Mouse (Mus musculus) lung, postnatal 0 days (tissue): Measurements from ENCODE around the gene Sctr. TPM values are rescaled to one million over a fixed set of nuclear protein-coding genes. Genes with fewer than 3 reads are reported as not detected.

Source experiments
- ATAC-seq: fragments of 200-750 bp; cut with Nextera tagmentation; 2 replicates; pipeline ENCODE4 v1.8.0; 2017; ENCODE audit warnings: moderate library complexity
- DNase-seq: peaks from one replicate; pipeline ENCODE4 v3.0.0-alpha.2; 2016; ENCODE audit warnings: low spot score
- H3K27ac ChIP-seq: fragments of 300-500 bp; sonication (generic); 2 replicates; pipeline ENCODE4 v1.5.1; 2014; ENCODE audit warnings: antibody characterized with exemption, mild to moderate bottlenecking, low read length, mixed read lengths
- H3K27me3 ChIP-seq: fragments of 300-500 bp; sonication (generic); replicated peaks from 2 replicates; pipeline ENCODE4 v1.6.1; 2014; ENCODE audit warnings: low read length, mixed read lengths; ENCODE audit not compliant: insufficient read depth
- H3K36me3 ChIP-seq: fragments of 300-500 bp; sonication (generic); 2 replicates; pipeline ENCODE4 v1.6.1; 2014; ENCODE audit warnings: low read length, mixed read lengths; ENCODE audit not compliant: insufficient read depth
- H3K4me1 ChIP-seq: fragments of 300-500 bp; sonication (generic); 2 replicates; pipeline ENCODE4 v1.6.1; 2014; ENCODE audit warnings: antibody characterized with exemption, low read depth, low read length, mixed read lengths; ENCODE audit not compliant: insufficient read depth
- H3K4me2 ChIP-seq: fragments of 300-500 bp; sonication (generic); replicated peaks from 2 replicates; pipeline ENCODE4 v1.6.1; 2014; ENCODE audit warnings: low read depth, mild to moderate bottlenecking, low read length, moderate library complexity, mixed read lengths
- H3K4me3 ChIP-seq: fragments of 300-500 bp; sonication (generic); 2 replicates; pipeline ENCODE4 v1.5.1; 2014; ENCODE audit warnings: low read depth, low read length
- H3K9ac ChIP-seq: fragments of 300-500 bp; sonication (generic); replicated peaks from 2 replicates; pipeline ENCODE4 v1.6.1; 2014; ENCODE audit warnings: low read depth, mild to moderate bottlenecking
- H3K9me3 ChIP-seq: fragments of 300-500 bp; sonication (generic); 2 replicates; pipeline ENCODE4 v1.6.1; 2016; ENCODE audit warnings: low read length, mixed read lengths
- CTCF ChIP-seq: IDR thresholded peaks from 2 replicates; pipeline ENCODE4 v1.5.1; 2016; ENCODE audit warnings: antibody characterized with exemption, mild to moderate bottlenecking
- EP300 ChIP-seq: IDR thresholded peaks from 2 replicates; pipeline ENCODE4 v1.6.1; 2016; ENCODE audit warnings: antibody characterized with exemption, mild to moderate bottlenecking, control low read depth
- WGBS: fragments of 180-500 bp; shearing (Covaris S2); extraction: QIAGEN DNeasy Blood & Tissue Kit; methylation state at CpG from one replicate; pipeline ENCODE4 v1.1.7; 2014; 5-methylcytosine and 5-hydroxymethylcytosine counted together
- polyA plus RNA-seq: library from polyadenylated mRNA; unstranded; fragments of >200 nt; fragmentation: Nextera tagmentation; extraction: Ambion mirVana; gene quantifications from 2 replicates; pipeline ENCODE4 v1.2.1, GENCODE M21; 2015

Gene Sctr
- polyA plus RNA-seq, 1 experiment from 2014 or later: 0.14 TPM

DNA sequence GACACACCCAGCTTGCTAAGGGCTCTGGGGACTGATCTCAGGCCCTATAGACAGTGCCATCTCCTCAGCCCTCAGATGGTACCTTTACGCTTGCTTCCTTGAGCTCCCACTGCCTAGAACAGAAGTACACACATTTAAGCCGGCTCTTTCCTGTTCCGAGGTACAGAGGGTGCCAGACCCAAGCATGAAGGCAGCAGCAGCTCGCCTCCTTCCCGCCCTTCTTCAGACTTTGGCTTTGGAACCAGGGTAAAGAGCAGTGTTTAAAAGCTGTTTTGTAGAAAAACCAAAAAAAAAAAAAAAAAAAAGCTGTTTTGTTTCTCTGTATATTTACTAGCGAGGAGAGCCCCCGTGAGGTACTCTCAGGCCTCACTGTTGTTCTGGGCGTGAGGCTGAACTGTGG, 105.1 kb downstream of the Sctr start:
- DNase-seq (no peak), ATAC-seq (no peak)
- 88% methylated on average over 8 of the region's 8 CpGs for WGBS
- TF ChIP-seq EP300 (no peak), CTCF (no peak)
- H3K4me3 ChIP-seq: no peak overlapping the region
- H3K36me3 ChIP-seq: peaks cover 28% of the 10 kb centered on the region
- H3K4me2 ChIP-seq: no peak overlapping the region
- H3K27ac ChIP-seq: no peak overlapping the region
- no peaks in the 10 kb centered on the region for H3K4me1 ChIP-seq
- H3K9ac ChIP-seq: no peak overlapping the region
- H3K9me3 ChIP-seq: no peaks in the 10 kb centered on the region
- no peaks in the 10 kb centered on the region for H3K27me3 ChIP-seq

DNA sequence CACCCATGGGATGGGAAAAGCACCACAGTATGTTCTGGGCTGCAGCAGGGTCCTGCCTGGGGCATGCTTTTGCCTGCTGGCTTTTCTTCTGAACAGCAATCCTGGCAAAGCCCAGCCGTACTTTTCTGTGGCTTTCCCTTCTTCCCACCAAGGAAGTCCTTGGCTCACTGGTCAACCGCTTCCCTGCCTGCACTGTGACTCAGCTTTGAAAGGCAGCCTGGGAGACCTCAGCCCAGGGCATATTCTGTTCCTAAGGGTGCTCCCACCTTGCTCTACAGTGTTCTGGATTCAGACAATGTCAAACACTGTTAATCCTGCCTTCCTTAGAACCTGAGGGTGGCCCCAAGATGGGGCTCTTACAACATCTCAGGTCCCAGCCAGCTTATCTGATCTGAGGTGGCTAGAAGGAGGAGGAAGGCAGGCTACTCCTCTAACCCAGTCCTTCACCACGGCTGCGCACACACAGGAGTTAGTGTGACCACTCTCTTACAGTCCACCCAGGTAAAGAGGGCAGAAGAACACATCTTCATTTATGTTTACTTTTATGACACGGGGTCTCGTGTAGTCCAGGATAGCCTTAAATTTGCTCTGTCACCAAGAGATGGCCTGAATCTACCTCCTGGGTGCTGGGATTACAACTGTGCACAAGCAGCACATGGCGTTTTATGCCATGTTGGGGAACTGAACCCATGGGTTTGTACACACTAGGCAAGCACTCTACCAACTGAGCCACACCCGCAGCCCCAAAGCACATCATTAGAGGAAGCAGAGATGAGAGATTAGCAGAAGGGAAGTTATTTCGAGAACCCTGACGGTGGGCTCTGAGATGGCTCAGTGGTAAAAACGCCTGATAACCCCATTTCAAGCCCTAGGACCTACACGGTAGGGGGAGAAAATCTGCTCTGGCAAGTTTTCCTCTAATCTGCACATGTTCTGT, 105.8 kb downstream of the Sctr start:
- Histone ChIP-seq H3K4me2 (no peak overlapping the region), H3K9ac (no peak overlapping the region), H3K9me3 (no peaks in the 10 kb centered on the region), H3K27ac (no peak overlapping the region), H3K4me3 (no peak overlapping the region), H3K27me3 (no peaks in the 10 kb centered on the region), H3K4me1 (no peaks in the 10 kb centered on the region), H3K36me3 (peaks cover 28% of the 10 kb centered on the region)
- WGBS: 81% methylated on average over 12 of the region's 12 CpGs
- TF ChIP-seq CTCF (no peak), EP300 (no peak)
- ATAC-seq (no peak), DNase-seq (no peak)

Other genes with a start within 250 kb of the Sctr start
- gene Ptpn4, start 169.3 kb upstream of the Sctr start, polyA plus RNA-seq: 4.8 and 6.8 TPM in 2 replicates
- gene Tmem177, start 93.7 kb upstream of the Sctr start, polyA plus RNA-seq: 3.4 and 4.5 TPM in 2 replicates
- 0.39 and 1.7 TPM in 2 replicates for gene Cfap221, start 9.7 kb upstream of the Sctr start, polyA plus RNA-seq
- gene Tmem37, start 67.2 kb downstream of the Sctr start, polyA plus RNA-seq: 121 and 127 TPM in 2 replicates
- gene Dbi, start 114.2 kb downstream of the Sctr start, polyA plus RNA-seq: 646 and 687 TPM in 2 replicates
- gene 3110009E18Rik, start 114.3 kb downstream of the Sctr start, polyA plus RNA-seq: 10.7 and 12.5 TPM in 2 replicates